Mouse (Mus musculus) midbrain, embryonic 16.5 days (tissue): ENCODE results near the gene Pard6b. TPM values are rescaled to one million over a fixed set of nuclear protein-coding genes. Genes with fewer than 3 reads are reported as not detected.

Experiments
- ATAC-seq: fragments of 200-750 bp; cut with Nextera tagmentation; 2 replicates; pipeline ENCODE4 v1.8.0; 2017; ENCODE audit warnings: moderate TSS enrichment
- H3K27ac ChIP-seq: fragments of 300-500 bp; sonication (generic); 2 replicates; pipeline ENCODE4 v1.5.1; 2014; ENCODE audit warnings: mild to moderate bottlenecking, low read length, mixed read lengths
- H3K27me3 ChIP-seq: fragments of 300-500 bp; sonication (generic); 2 replicates; pipeline ENCODE4 v1.6.1; 2014; ENCODE audit warnings: low read depth, low read length, mixed read lengths; ENCODE audit not compliant: control insufficient read depth, insufficient read depth
- H3K36me3 ChIP-seq: fragments of 300-500 bp; sonication (generic); 2 replicates; pipeline ENCODE4 v1.6.1; 2014; ENCODE audit warnings: mild to moderate bottlenecking, low read length, moderate library complexity, mixed read lengths; ENCODE audit not compliant: control insufficient read depth, insufficient read depth
- H3K4me1 ChIP-seq: fragments of 300-500 bp; sonication (generic); 2 replicates; pipeline ENCODE4 v1.6.1; 2014; ENCODE audit warnings: mild to moderate bottlenecking, low read length, mixed read lengths; ENCODE audit not compliant: control insufficient read depth, insufficient read depth
- H3K4me2 ChIP-seq: fragments of 300-500 bp; sonication (generic); 2 replicates; pipeline ENCODE4 v1.6.1; 2014; ENCODE audit warnings: mild to moderate bottlenecking, low read length, mixed read lengths
- H3K4me3 ChIP-seq: fragments of 300-500 bp; sonication (generic); 2 replicates; pipeline ENCODE4 v1.5.1; 2014; ENCODE audit warnings: low read depth, mild to moderate bottlenecking, low read length, moderate library complexity, mixed read lengths
- H3K9ac ChIP-seq: fragments of 300-500 bp; sonication (generic); 2 replicates; pipeline ENCODE4 v1.6.1; 2014; ENCODE audit warnings: low read depth, low read length, mixed read lengths
- H3K9me3 ChIP-seq: fragments of 300-500 bp; sonication (generic); replicated peaks from 2 replicates; pipeline ENCODE4 v1.6.1; 2014; ENCODE audit warnings: mild to moderate bottlenecking, low read length, mixed read lengths; ENCODE audit not compliant: control insufficient read depth, poor library complexity, severe bottlenecking
- WGBS: fragments of 180-500 bp; shearing (Covaris S2); extraction: QIAGEN DNeasy Blood & Tissue Kit; methylation state at CpG from one replicate; pipeline ENCODE4 v1.1.7; 2014; 5-methylcytosine and 5-hydroxymethylcytosine counted together
- microRNA-seq: library from miRNA; unstranded; fragments of <30 nt; microRNA quantifications from one replicate; pipeline ENCODE4, GENCODE M21; 2017
- polyA plus RNA-seq: library from polyadenylated mRNA; unstranded; fragments of >200 nt; fragmentation: Nextera tagmentation; extraction: Ambion mirVana; gene quantifications from 2 replicates; pipeline ENCODE4 v1.2.1, GENCODE M21; 2015

Pard6b gene
- polyA plus RNA-seq, 1 experiment from 2014 or later = 7.3 TPM

DNA sequence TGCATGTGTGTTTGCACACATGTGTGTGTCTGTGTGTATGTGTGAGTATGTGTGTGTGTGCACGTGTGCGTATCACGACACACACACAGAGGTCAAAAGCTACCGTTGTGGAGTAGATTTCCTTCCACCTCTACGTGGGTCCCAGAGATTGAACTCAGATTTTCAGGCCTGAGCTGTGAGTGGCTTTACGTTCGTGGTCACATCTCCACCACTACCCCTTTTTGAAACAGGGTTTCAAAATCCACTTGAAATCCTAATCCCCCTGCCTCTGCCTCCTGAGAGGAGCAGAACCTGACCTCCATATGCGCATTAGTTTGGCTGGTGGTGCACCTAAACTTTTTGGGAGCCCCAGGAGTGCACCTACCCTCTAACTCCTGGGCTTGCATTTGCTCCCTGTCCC, 68.4 kb downstream of the Pard6b start:
- Histone ChIP-seq H3K4me2 (no peak overlapping the region), H3K4me1 (peaks cover under 1% of the 10 kb centered on the region), H3K9ac (no peak overlapping the region), H3K27ac (no peak overlapping the region), H3K9me3 (no peaks in the 10 kb centered on the region), H3K27me3 (no peaks in the 10 kb centered on the region), H3K4me3 (no peak overlapping the region), H3K36me3 (no peaks in the 10 kb centered on the region)
- no peak for ATAC-seq
- 93% methylated on average over 8 of the region's 8 CpGs for WGBS

Small RNA genes lying within 50 kb of the gene (microRNA-seq; reads per million reads assigned to microRNA genes)
- gene Gm24327 = not detected

Other genes starting within 250 kb of the Pard6b start
- gene Ptpn1, start 148.9 kb upstream of the Pard6b start, polyA plus RNA-seq = 79.8 and 86.0 TPM in 2 replicates
- gene Ripor3, start 70.4 kb upstream of the Pard6b start, polyA plus RNA-seq = 0.53 and 0.58 TPM in 2 replicates
- gene Adnp, start 126.1 kb downstream of the Pard6b start, polyA plus RNA-seq = 2.7 and 2.8 TPM in 2 replicates
- gene Gm20716, start 149.4 kb downstream of the Pard6b start, polyA plus RNA-seq = 18.2 and 21.7 TPM in 2 replicates
- gene Dpm1, start 149.6 kb downstream of the Pard6b start, polyA plus RNA-seq = 80.3 and 83.4 TPM in 2 replicates
- 7.5 and 8.5 TPM in 2 replicates for gene Mocs3, start 149.6 kb downstream of the Pard6b start, polyA plus RNA-seq
- gene Kcng1, start 200.7 kb downstream of the Pard6b start, polyA plus RNA-seq = 3.5 and 3.6 TPM in 2 replicates